Mouse (Mus musculus) hindbrain, embryonic 14.5 days (tissue): ENCODE data around the gene Tmcc2. TPM values are rescaled to one million over a fixed set of nuclear protein-coding genes. Genes with fewer than 3 reads are reported as not detected.
A peak's percentile ranks its signal among the peaks of the same experiment; 100 is the strongest.

Experiments used
- ATAC-seq: fragments of 200-750 bp; cut with Nextera tagmentation; 2 replicates; pipeline ENCODE4 v1.8.0; 2017; ENCODE audit warnings: moderate number of reproducible peaks, mild to moderate bottlenecking, moderate TSS enrichment, moderate library complexity; ENCODE audit not compliant: low FRiP score
- DNase-seq: peaks from one replicate; pipeline ENCODE4 v3.0.0-alpha.2; 2015; ENCODE audit warnings: low spot score
- H3K27ac ChIP-seq: fragments of 300-500 bp; sonication (generic); 2 replicates; pipeline ENCODE4 v1.5.1; 2014; ENCODE audit warnings: mild to moderate bottlenecking, moderate library complexity
- H3K27me3 ChIP-seq: fragments of 300-500 bp; sonication (generic); 2 replicates; pipeline ENCODE4 v1.6.1; 2014; ENCODE audit warnings: mild to moderate bottlenecking, low read length, mixed read lengths; ENCODE audit not compliant: control insufficient read depth, insufficient read depth
- H3K36me3 ChIP-seq: fragments of 300-500 bp; sonication (generic); replicated peaks from 2 replicates; pipeline ENCODE4 v1.6.1; 2014; ENCODE audit not compliant: control insufficient read depth, insufficient read depth
- H3K4me1 ChIP-seq: fragments of 300-500 bp; sonication (generic); replicated peaks from 2 replicates; pipeline ENCODE4 v1.6.1; 2014; ENCODE audit warnings: antibody characterized with exemption, low read length, mixed read lengths; ENCODE audit not compliant: control insufficient read depth, insufficient read depth
- H3K4me2 ChIP-seq: fragments of 300-500 bp; sonication (generic); replicated peaks from 2 replicates; pipeline ENCODE4 v1.6.1; 2014; ENCODE audit warnings: mild to moderate bottlenecking, moderate library complexity
- H3K4me3 ChIP-seq: fragments of 300-500 bp; sonication (generic); replicated peaks from 2 replicates; pipeline ENCODE4 v1.5.1; 2014; ENCODE audit warnings: mild to moderate bottlenecking, low read length
- H3K9ac ChIP-seq: fragments of 300-500 bp; sonication (generic); 2 replicates; pipeline ENCODE4 v1.6.1; 2014
- H3K9me3 ChIP-seq: fragments of 300-500 bp; sonication (generic); 2 replicates; pipeline ENCODE4 v1.6.1; 2016; ENCODE audit warnings: low read length; ENCODE audit not compliant: control insufficient read depth
- WGBS: fragments of 180-500 bp; shearing (Covaris S2); extraction: QIAGEN DNeasy Blood & Tissue Kit; methylation state at CpG from one replicate; pipeline ENCODE4 v1.1.7; 2014; 5-methylcytosine and 5-hydroxymethylcytosine counted together
- polyA plus RNA-seq: library from polyadenylated mRNA; unstranded; fragments of >200 nt; fragmentation: Nextera tagmentation; extraction: Ambion mirVana; gene quantifications from 2 replicates; pipeline ENCODE4 v1.2.1, GENCODE M21; 2014

Gene Tmcc2
- polyA plus RNA-seq, 1 experiment from 2014 or later, result 31.0 TPM

GRCm38 (mm10) chr1:132372896-132373534 lies 18.1 kb downstream of the Tmcc2 start:
- Histone ChIP-seq H3K9ac (peak overlapping the region; percentile 28; the same call in 1 of the 2 replicates), H3K9me3 (no peaks in the 10 kb centered on the region), H3K27ac (peak overlapping the region; percentile 51), H3K4me1 (peaks cover 57% of the 10 kb centered on the region), H3K27me3 (no peaks in the 10 kb centered on the region), H3K36me3 (0 out of 2 replicates have a peak, but pooled peaks cover 7% of the 10 kb centered on the region), H3K4me3 (no peak overlapping the region), H3K4me2 (no peak overlapping the region)
- DNase-seq (no peak), ATAC-seq (no peak)
- 77% methylated on average over 6 of the region's 6 CpGs for WGBS

- Histone ChIP-seq H3K4me1 (peaks cover 57% of the 10 kb centered on the region), H3K4me3 (no peak overlapping the region), H3K36me3 (0 out of 2 replicates have a peak, but pooled peaks cover 1% of the 10 kb centered on the region), H3K27me3 (no peaks in the 10 kb centered on the region), H3K9me3 (no peaks in the 10 kb centered on the region), H3K4me2 (no peak overlapping the region), H3K9ac (peak overlapping the region; percentile 28; the same call in 1 of the 2 replicates), H3K27ac (peak overlapping the region; percentile 51)
- ATAC-seq (no peak), DNase-seq (no peak)
- WGBS, result 53% methylated on average over 5 of the region's 5 CpGs
These were observed 18.7 kb downstream of the Tmcc2 start for GRCm38 (mm10) chr1:132372354-132372753.

GRCm38 (mm10) chr1:132371298-132372081 lies 19.6 kb downstream of the Tmcc2 start:
- Histone ChIP-seq H3K9me3 (no peaks in the 10 kb centered on the region), H3K27me3 (no peaks in the 10 kb centered on the region), H3K9ac (no peak overlapping the region), H3K4me2 (no peak overlapping the region), H3K4me1 (peaks cover 52% of the 10 kb centered on the region), H3K27ac (peak overlapping the region; percentile 34), H3K4me3 (no peak overlapping the region), H3K36me3 (no peaks in the 10 kb centered on the region)
- ATAC-seq (no peak), DNase-seq (no peak)
- 38% methylated on average over 8 of the region's 8 CpGs for WGBS

GRCm38 (mm10) chr1:132370681-132371173 lies 20.4 kb downstream of the Tmcc2 start:
- no peak for ATAC-seq
- peaks cover 51% of the 10 kb centered on the region for H3K4me1 ChIP-seq
- no peak overlapping the region for H3K4me3 ChIP-seq
- DNase-seq, result no peak
- H3K27ac ChIP-seq, result peak overlapping the region; percentile 10; the same call in 1 of the 2 replicates
- H3K36me3 ChIP-seq, result no peaks in the 10 kb centered on the region
- 79% methylated on average over 9 of the region's 9 CpGs for WGBS
- no peaks in the 10 kb centered on the region for H3K9me3 ChIP-seq
- H3K27me3 ChIP-seq, result no peaks in the 10 kb centered on the region
- no peak overlapping the region for H3K4me2 ChIP-seq
- no peak overlapping the region for H3K9ac ChIP-seq

- Histone ChIP-seq H3K4me1 (peaks cover 23% of the 10 kb centered on the region), H3K36me3 (0 out of 2 replicates have a peak, but pooled peaks cover 2% of the 10 kb centered on the region), H3K9ac (no peak overlapping the region), H3K27ac (no peak overlapping the region), H3K27me3 (no peaks in the 10 kb centered on the region), H3K4me2 (no peak overlapping the region), H3K9me3 (no peaks in the 10 kb centered on the region), H3K4me3 (no peak overlapping the region)
- ATAC-seq (peak; percentile 88), DNase-seq (peak; percentile 90)
- WGBS, result 37% methylated on average over 7 of the region's 7 CpGs
These were observed 23.2 kb downstream of the Tmcc2 start for GRCm38 (mm10) chr1:132367692-132368506.

- H3K4me2 ChIP-seq, result no peak overlapping the region
- 59% methylated on average over 6 of the region's 6 CpGs for WGBS
- H3K27ac ChIP-seq, result 0 out of 2 replicates have a peak overlapping the region, but pooled peaks have one; percentile 39
- H3K4me3 ChIP-seq, result no peak overlapping the region
- DNase-seq (no peak), ATAC-seq (peak; percentile 44; the same call in 1 of the 2 replicates)
- no peaks in the 10 kb centered on the region for H3K27me3 ChIP-seq
- peaks cover 13% of the 10 kb centered on the region for H3K4me1 ChIP-seq
- H3K9me3 ChIP-seq, result no peaks in the 10 kb centered on the region
- H3K36me3 ChIP-seq, result 0 out of 2 replicates have a peak, but pooled peaks cover 3% of the 10 kb centered on the region
- no peak overlapping the region for H3K9ac ChIP-seq
These were observed 24.1 kb downstream of the Tmcc2 start for GRCm38 (mm10) chr1:132366937-132367336.

- ATAC-seq (no peak), DNase-seq (no peak)
- Histone ChIP-seq H3K4me3 (no peak overlapping the region), H3K9ac (no peak overlapping the region), H3K27me3 (no peaks in the 10 kb centered on the region), H3K4me1 (peaks cover 6% of the 10 kb centered on the region; the same call in 1 of the 2 replicates), H3K4me2 (no peak overlapping the region), H3K9me3 (no peaks in the 10 kb centered on the region), H3K36me3 (peaks cover 3% of the 10 kb centered on the region), H3K27ac (no peak overlapping the region)
- WGBS, result 55% methylated on average over 8 of the region's 8 CpGs
These were observed 24.8 kb downstream of the Tmcc2 start for GRCm38 (mm10) chr1:132366235-132366634.

- H3K4me2 ChIP-seq, result no peak overlapping the region
- H3K4me3 ChIP-seq, result no peak overlapping the region
- ATAC-seq (no peak), DNase-seq (no peak)
- H3K9me3 ChIP-seq, result no peaks in the 10 kb centered on the region
- H3K9ac ChIP-seq, result no peak overlapping the region
- peaks cover 9% of the 10 kb centered on the region for H3K36me3 ChIP-seq
- peaks cover under 1% of the 10 kb centered on the region; the same call in 1 of the 2 replicates for H3K4me1 ChIP-seq
- H3K27ac ChIP-seq, result no peak overlapping the region
- 62% methylated on average over 4 of the region's 4 CpGs for WGBS
- no peaks in the 10 kb centered on the region for H3K27me3 ChIP-seq
These were observed 25.4 kb downstream of the Tmcc2 start for GRCm38 (mm10) chr1:132365645-132366044.
